Mouse (Mus musculus) erythroblast, adult 5-6 weeks (primary cell): ENCODE measurements around the gene Adamts18. TPM values are rescaled to one million over a fixed set of nuclear protein-coding genes. Genes with fewer than 3 reads are reported as not detected.

Experiments
- ATAC-seq: replicated peaks from 2 replicates; pipeline ENCODE4 v1.8.0; 2016; ENCODE audit warnings: moderate number of reproducible peaks, mild to moderate bottlenecking, moderate TSS enrichment, inconsistent platforms; ENCODE audit not compliant: poor library complexity, low FRiP score, severe bottlenecking
- total RNA-seq, 2 experiments: library from RNA; stranded (forward) in 1 of 2; stranded (reverse) in 1 of 2; fragments of 150-400 nt in 1 of 2; fragments of 200-764, 138-1000 nt in 1 of 2; gene quantifications; 2 replicates each; pipeline versions ENCODE4 v1.2.3 to v1.2.4; 2015 to 2017; ENCODE audit warnings: low replicate concordance in 2 of 2

The Adamts18 gene
- total RNA-seq, 2 experiments from 2014 or later, result not detected

DNA sequence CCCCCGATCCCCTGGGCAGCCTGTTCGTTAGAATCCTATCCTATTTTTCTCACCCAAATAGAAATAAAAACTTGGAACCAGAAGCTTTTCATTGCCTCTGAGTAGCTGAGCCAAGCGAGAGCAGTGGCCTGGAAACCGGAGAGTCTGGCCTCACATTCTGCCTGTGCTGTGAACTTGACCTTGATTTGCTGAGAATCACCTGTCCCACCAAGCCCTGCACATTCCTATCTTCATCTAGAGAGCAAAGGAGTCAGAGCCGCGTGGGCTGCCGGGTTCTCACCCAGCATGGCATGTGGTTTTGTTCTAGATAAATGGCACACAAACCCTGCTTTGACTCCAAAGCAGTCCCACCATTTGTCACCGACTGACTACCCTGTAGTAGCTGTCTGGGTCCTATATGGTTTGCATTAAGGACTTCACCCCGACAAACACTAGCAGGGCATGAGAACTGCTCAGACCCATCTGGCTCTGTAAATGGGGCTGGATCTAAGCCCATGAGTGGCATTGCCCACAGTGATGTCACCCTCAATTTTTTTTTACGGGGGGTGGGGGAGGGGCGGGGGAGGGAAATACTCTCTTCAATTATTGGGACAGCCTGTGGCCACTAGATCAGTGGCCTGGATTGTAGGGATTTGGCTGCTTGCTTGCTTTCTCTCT is 175.8 kb downstream of the Adamts18 start:
- no peak for ATAC-seq

GRCm38 (mm10) chr8:113669924-113670323 is 178.6 kb downstream of the Adamts18 start:
- ATAC-seq, result no peak

DNA sequence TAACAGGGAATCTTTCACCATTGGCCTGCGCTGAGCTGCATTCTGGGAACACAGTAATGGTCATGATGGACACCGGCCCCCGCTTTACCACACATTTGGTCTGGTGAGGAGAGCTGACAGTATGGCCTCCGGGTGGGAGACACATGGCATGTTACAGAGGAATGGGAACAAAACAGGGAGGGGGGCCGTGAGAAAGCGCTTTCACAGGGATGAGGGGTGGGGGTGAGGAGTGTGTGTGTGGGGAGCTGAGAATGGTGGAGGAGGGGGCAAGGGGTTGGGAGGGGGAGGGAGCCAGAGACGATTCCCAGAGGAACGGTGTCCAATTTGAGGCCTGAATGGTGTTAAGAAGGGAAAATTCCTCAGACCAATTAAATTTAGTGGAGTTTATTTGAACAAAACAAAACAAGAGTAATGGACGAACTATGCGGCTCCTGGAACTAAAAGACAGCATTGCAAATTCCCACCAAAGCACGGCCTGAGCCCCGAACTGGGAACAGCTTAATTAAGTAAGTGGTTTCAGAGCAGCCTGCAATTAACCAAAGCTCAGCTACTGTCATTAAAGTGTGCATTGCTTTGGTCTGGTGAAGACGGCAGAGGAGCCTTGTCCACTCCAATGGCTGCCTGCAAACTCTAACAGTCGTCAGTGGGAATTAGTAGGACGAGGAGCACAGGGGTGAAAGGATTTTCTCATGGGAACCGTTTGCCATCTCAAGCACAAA is 181.7 kb downstream of the Adamts18 start:
- no peak for ATAC-seq

GRCm38 (mm10) chr8:113665951-113666350 is 182.6 kb downstream of the Adamts18 start:
- ATAC-seq, result no peak

- ATAC-seq, result no peak
Measured at GRCm38 (mm10) chr8:113665036-113665435, 183.5 kb downstream of the Adamts18 start.

- ATAC-seq, result no peak
Measured at GRCm38 (mm10) chr8:113664544-113664943, 184.0 kb downstream of the Adamts18 start.

DNA sequence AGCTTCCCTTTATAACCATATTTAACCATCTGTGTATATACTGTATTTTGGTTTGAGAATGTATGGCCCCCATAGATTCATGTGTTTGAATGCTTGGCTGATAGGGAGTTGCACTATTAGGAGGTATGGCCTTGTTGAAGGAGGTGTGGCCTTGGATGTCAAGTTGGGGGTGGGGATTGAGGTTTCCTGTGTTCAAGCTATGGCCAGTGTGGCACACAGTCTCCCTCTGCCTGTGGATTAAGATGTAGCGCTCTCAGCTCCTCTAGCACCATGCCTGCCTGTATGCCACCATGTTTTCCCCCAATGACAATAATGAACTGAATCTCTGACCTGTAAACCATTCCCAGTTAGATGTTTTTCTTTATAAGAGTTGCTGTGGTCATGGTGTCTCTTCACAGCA is 188.4 kb downstream of the Adamts18 start:
- ATAC-seq, result no peak

GRCm38 (mm10) chr8:113656681-113657298 is 191.7 kb downstream of the Adamts18 start:
- no peak for ATAC-seq

DNA sequence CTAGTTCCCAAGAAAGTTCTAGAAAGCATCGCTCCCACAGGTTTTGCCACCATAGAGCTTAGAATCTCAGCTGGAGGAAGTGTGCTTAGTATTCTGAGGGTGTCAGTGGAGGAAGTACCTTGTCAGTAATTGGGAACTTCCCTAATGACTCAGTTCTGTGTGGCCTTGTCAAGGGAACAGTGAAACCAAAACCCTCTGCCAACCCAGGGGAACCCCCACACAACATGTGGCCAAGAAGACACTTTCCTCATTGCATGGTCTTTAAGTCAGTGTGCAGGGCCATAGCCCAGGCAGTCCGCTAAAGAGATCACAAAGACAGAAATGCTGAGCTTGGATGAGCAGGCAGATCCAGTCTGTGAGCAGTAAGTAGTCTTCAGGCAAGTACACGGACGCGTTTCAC is 192.4 kb downstream of the Adamts18 start:
- ATAC-seq, result no peak

DNA sequence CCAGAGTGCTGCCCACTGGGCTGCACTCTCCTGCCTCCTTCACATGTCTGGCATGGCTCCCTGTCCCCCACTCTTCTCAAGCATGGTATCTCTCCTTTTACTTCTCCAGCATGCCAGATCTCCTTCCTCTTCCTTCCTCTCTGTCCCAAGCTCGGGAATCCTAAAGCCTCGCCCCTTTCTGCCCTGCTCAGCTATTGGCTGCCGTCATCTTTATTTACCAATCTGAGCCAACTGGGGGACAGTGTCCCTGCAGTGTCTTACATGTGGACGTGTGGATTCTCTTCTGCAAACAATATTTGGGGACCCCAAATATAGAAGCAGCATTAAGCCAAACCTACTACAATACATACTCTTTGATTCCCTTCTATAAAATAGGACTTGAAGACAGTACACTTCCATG is 195.4 kb downstream of the Adamts18 start:
- no peak for ATAC-seq

GRCm38 (mm10) chr8:113652450-113652849 is 196.1 kb downstream of the Adamts18 start:
- no peak for ATAC-seq

Other genes with a start within 250 kb of the Adamts18 start
- 4.8 and 5.0 TPM in 2 replicates for gene Mon1b, start 213.2 kb downstream of the Adamts18 start, total RNA-seq (2015; ENCODE audit: low replicate concordance)
- 3.6 and 6.1 TPM in 2 replicates for gene Mon1b, start 213.2 kb downstream of the Adamts18 start, total RNA-seq (2017; ENCODE audit: low replicate concordance)
- not detected in 2 replicates for gene Syce1l, start 205.5 kb downstream of the Adamts18 start, total RNA-seq (2015; ENCODE audit: low replicate concordance)
- not detected in 2 replicates for gene Syce1l, start 205.5 kb downstream of the Adamts18 start, total RNA-seq (2017; ENCODE audit: low replicate concordance)